Mouse (Mus musculus): ENCODE results near the gene Hspbap1.

Hspbap1 gene

GRCm38 (mm10) chr16:35763590-35764296 is 6.4 kb upstream of the Hspbap1 start:
- no peak for DNase-seq (ENCODE audit: low spot score)

GRCm38 (mm10) chr16:35764941-35765340 is 5.2 kb upstream of the Hspbap1 start:
- no peak for DNase-seq (ENCODE audit: low spot score)

- no peak for DNase-seq (ENCODE audit: low spot score)
These were observed 4.7 kb upstream of the Hspbap1 start for GRCm38 (mm10) chr16:35765449-35765848.

GRCm38 (mm10) chr16:35766366-35766765 is 3.8 kb upstream of the Hspbap1 start:
- no peak for DNase-seq (ENCODE audit: low spot score)

- no peak for DNase-seq (ENCODE audit: low spot score)
These were observed 1.7 kb upstream of the Hspbap1 start for GRCm38 (mm10) chr16:35768469-35768784.

- DNase-seq (ENCODE audit: low spot score): peak; percentile 75
These were observed 1.2 kb upstream of the Hspbap1 start, which contains the start of gene Dirc2 for GRCm38 (mm10) chr16:35768785-35769642. Gene Dirc2, minus strand, starts transcription at chr16:35769356.

- DNase-seq (ENCODE audit: low spot score): no peak
These were observed 966 bp downstream of the Hspbap1 start for GRCm38 (mm10) chr16:35771141-35771540.

- no peak for DNase-seq (ENCODE audit: low spot score)
These were observed 1.4 kb downstream of the Hspbap1 start for GRCm38 (mm10) chr16:35771606-35772005.

GRCm38 (mm10) chr16:35772598-35772997 is 2.4 kb downstream of the Hspbap1 start:
- DNase-seq (ENCODE audit: low spot score): no peak

- no peak for DNase-seq (ENCODE audit: low spot score)
These were observed 5.7 kb downstream of the Hspbap1 start for GRCm38 (mm10) chr16:35775835-35776234.

GRCm38 (mm10) chr16:35776737-35777136 is 6.6 kb downstream of the Hspbap1 start:
- DNase-seq (ENCODE audit: low spot score): no peak

- DNase-seq (ENCODE audit: low spot score): no peak
These were observed 7.6 kb downstream of the Hspbap1 start for GRCm38 (mm10) chr16:35777768-35778167.

- DNase-seq (ENCODE audit: low spot score): no peak
These were observed 9.5 kb downstream of the Hspbap1 start for GRCm38 (mm10) chr16:35779681-35780080.

- no peak for DNase-seq (ENCODE audit: low spot score)
These were observed 10.9 kb downstream of the Hspbap1 start for GRCm38 (mm10) chr16:35781096-35781495.

- no peak for DNase-seq (ENCODE audit: low spot score)
These were observed 11.5 kb downstream of the Hspbap1 start for GRCm38 (mm10) chr16:35781651-35782050.

- DNase-seq (ENCODE audit: low spot score): no peak
These were observed 12.5 kb downstream of the Hspbap1 start for GRCm38 (mm10) chr16:35782451-35783206.

GRCm38 (mm10) chr16:35783207-35783573 is 13.0 kb downstream of the Hspbap1 start:
- no peak for DNase-seq (ENCODE audit: low spot score)

- DNase-seq (ENCODE audit: low spot score): no peak
These were observed 14.1 kb downstream of the Hspbap1 start for GRCm38 (mm10) chr16:35784134-35784725.

- no peak for DNase-seq (ENCODE audit: low spot score)
These were observed 17.0 kb downstream of the Hspbap1 start for GRCm38 (mm10) chr16:35787163-35787562.

GRCm38 (mm10) chr16:35787568-35788189 is 17.5 kb downstream of the Hspbap1 start:
- DNase-seq (ENCODE audit: low spot score): no peak

- no peak for DNase-seq (ENCODE audit: low spot score)
These were observed 18.2 kb downstream of the Hspbap1 start for GRCm38 (mm10) chr16:35788330-35788729.
